Comparison of ENCODE assay signal across 35 mouse cellular contexts in the genomic region with DNA sequence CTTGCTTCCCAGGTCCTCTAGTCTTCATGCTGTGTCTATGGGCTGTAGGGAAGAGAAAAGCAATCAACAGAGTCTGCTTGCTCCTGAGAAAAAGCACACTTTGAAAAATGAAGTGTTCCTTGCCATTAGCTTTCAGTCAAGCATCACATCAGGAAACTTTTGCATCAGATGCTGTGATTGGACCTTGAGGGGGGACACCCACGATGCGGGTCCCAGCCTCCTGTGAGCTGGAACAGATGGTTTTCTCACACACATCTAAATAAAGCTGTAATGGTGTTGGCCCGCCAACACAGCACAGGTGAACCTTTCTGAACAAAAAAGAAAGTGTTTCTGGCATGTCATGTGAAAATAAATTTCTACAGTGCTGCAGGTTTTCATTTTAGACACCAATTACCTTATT.
DNase-seq lines count a peak whose midpoint lies in the region; ATAC-seq and TF ChIP-seq lines count a peak whose summit lies in the region.
"Had no signal": no experiment of that assay in that cellular context is flagged by ENCODE, and none has a peak within 500 bp of the region (broad histone marks: within the 10 kb centered on the region; RNA-seq: fewer than 3 reads in every experiment).

No protein-coding gene starts in this region.

- H3K27ac ChIP-seq in kidney, embryonic 15.5 days = no peak overlapping the region
- no peak overlapping the region for H3K27ac ChIP-seq in lung, postnatal 0 days (ENCODE audit: low read length)
- H3K27ac ChIP-seq: embryonic facial prominence, embryonic 12.5 days; hindbrain, embryonic 14.5 days; layer of hippocampus, adult 2 months; liver, embryonic 12.5 days; midbrain, embryonic 13.5 days; neural tube, embryonic 12.5 days; stomach, postnatal 0 days had no signal

- no peaks in the 10 kb centered on the region for H3K9me3 ChIP-seq in kidney, embryonic 15.5 days (replicated peaks)
- H3K9me3 ChIP-seq in lung, postnatal 0 days (ENCODE audit: low read length) = no peaks in the 10 kb centered on the region
- H3K9me3 ChIP-seq: embryonic facial prominence, embryonic 12.5 days; liver, embryonic 12.5 days; midbrain, embryonic 13.5 days; neural tube, embryonic 12.5 days had no signal

- TF ChIP-seq CTCF in lung, postnatal 0 days (IDR thresholded peaks at IDR 0.05) = no peak

- peak; percentile 54; the same call in 1 of the 2 replicates for ATAC-seq in kidney, embryonic 15.5 days (replicated peaks; ENCODE audit: low FRiP score)
- ATAC-seq in lung, postnatal 0 days = no peak
- ATAC-seq: activated CD4-positive, CD25-positive, alpha-beta regulatory T cell, adult 4 months; forebrain, embryonic 16.5 days; inflammation-experienced regulatory T-cells, adult 6 months; liver, embryonic 12.5 days; liver, postnatal 0 days; midbrain, embryonic 13.5 days had no signal

- no peaks in the 10 kb centered on the region for H3K36me3 ChIP-seq in kidney, embryonic 15.5 days
- no peaks in the 10 kb centered on the region for H3K36me3 ChIP-seq in lung, postnatal 0 days (ENCODE audit: insufficient read depth, low read length)
- H3K36me3 ChIP-seq: embryonic facial prominence, embryonic 12.5 days; heart, embryonic 12.5 days; liver, embryonic 12.5 days; midbrain, embryonic 13.5 days; neural tube, embryonic 12.5 days had no signal

- no peak for TF ChIP-seq EP300 in lung, postnatal 0 days (IDR thresholded peaks at IDR 0.05)

- no peaks in the 10 kb centered on the region for H3K4me1 ChIP-seq in kidney, embryonic 15.5 days
- H3K4me1 ChIP-seq in lung, postnatal 0 days (ENCODE audit: insufficient read depth, low read depth, low read length) = no peaks in the 10 kb centered on the region
- H3K4me1 ChIP-seq: embryonic facial prominence, embryonic 12.5 days; heart, embryonic 12.5 days; liver, embryonic 12.5 days; megakaryocyte, embryonic 14.5 days; midbrain, embryonic 13.5 days; neural tube, embryonic 12.5 days had no signal

- H3K4me3 ChIP-seq in kidney, embryonic 15.5 days (replicated peaks) = no peak overlapping the region
- no peak overlapping the region for H3K4me3 ChIP-seq in lung, postnatal 0 days (ENCODE audit: low read depth, low read length)
- H3K4me3 ChIP-seq: embryonic facial prominence, embryonic 12.5 days; heart, embryonic 12.5 days; layer of hippocampus, adult 2 months; liver, embryonic 12.5 days; megakaryocyte, embryonic 14.5 days; midbrain, embryonic 13.5 days; myocyte; neural tube, embryonic 12.5 days had no signal

- H3K4me2 ChIP-seq in kidney, embryonic 15.5 days = no peak overlapping the region
- no peak overlapping the region for H3K4me2 ChIP-seq in lung, postnatal 0 days (replicated peaks; ENCODE audit: low read depth, low read length)
- H3K4me2 ChIP-seq: embryonic facial prominence, embryonic 12.5 days; heart, embryonic 12.5 days; hindbrain, embryonic 14.5 days; liver, embryonic 12.5 days; midbrain, embryonic 13.5 days; neural tube, embryonic 12.5 days had no signal

- no peak for DNase-seq in kidney, adult 8-10 months
- DNase-seq in cerebellum, adult 11-12 months = peak; percentile 9
- DNase-seq in cerebellum, postnatal 10 days = peak; percentile 15 to 40
- peak; percentile 12 for DNase-seq in telencephalon, adult 2 months (ENCODE audit: low read depth, low spot score)
- DNase-seq in lung, postnatal 0 days (ENCODE audit: low spot score) = no peak
- DNase-seq in heart, adult 18-20 months = no peak
- DNase-seq: adrenal gland, adult 2 months; adrenal gland, postnatal 36 days; embryo, embryonic 11 days; gastrocnemius, postnatal 10 days; heart, adult 11 months; heart, postnatal 4 days; kidney, adult 11 months; kidney, postnatal 36 days; left cerebral cortex, postnatal 4 days; liver, postnatal 0 days; lung, postnatal 4 days; right cerebral cortex, adult 18-20 months; spleen, adult 18-20 months; thymus, adult 2 months; thymus, postnatal 36 days had no signal

- no peaks in the 10 kb centered on the region for H3K27me3 ChIP-seq in kidney, embryonic 15.5 days
- H3K27me3 ChIP-seq in lung, postnatal 0 days (replicated peaks; ENCODE audit: insufficient read depth, low read length) = no peaks in the 10 kb centered on the region
- H3K27me3 ChIP-seq: embryonic facial prominence, embryonic 12.5 days; heart, embryonic 12.5 days; liver, embryonic 12.5 days; megakaryocyte, embryonic 14.5 days; midbrain, embryonic 13.5 days; neural tube, embryonic 12.5 days had no signal

- H3K9ac ChIP-seq in kidney, embryonic 15.5 days = no peak overlapping the region
- H3K9ac ChIP-seq in lung, postnatal 0 days (replicated peaks; ENCODE audit: low read depth) = no peak overlapping the region
- H3K9ac ChIP-seq: embryonic facial prominence, embryonic 12.5 days; heart, embryonic 12.5 days; hindbrain, embryonic 14.5 days; liver, embryonic 12.5 days; liver, postnatal 0 days; midbrain, embryonic 13.5 days; neural tube, embryonic 12.5 days had no signal

- WGBS in kidney, embryonic 15.5 days = 71% methylated on average over 3 of the region's 3 CpGs
- 69% methylated on average over 3 of the region's 3 CpGs for WGBS in lung, postnatal 0 days

Comparison
In these comparisons a context has a peak if more than half of its experiments do, and no peak if none do; other contexts are left out.
1. DNase-seq: peak in cerebellum, adult 11-12 months (single experiment), cerebellum, postnatal 10 days (2 of 2) and telencephalon, adult 2 months (single experiment); none in kidney, adult 8-10 months (0 of 2), lung, postnatal 0 days (single experiment) and heart, adult 18-20 months (0 of 2).